Mouse (Mus musculus) macrophage (primary cell): ENCODE data around the gene Efnb3. TPM values are rescaled to one million over a fixed set of nuclear protein-coding genes. Genes with fewer than 3 reads are reported as not detected.
"Not testable (repeated sequence)": the region's sequence is repeated elsewhere in the genome, so short reads cannot be mapped to it uniquely, and the experiment has no call there.

Experiments used
- H3K27ac ChIP-seq: fragments of 350-480 bp; formaldehyde crosslinking; 2 replicates; pipeline ENCODE4 v1.9.0; 2021
- H3K36me3 ChIP-seq: fragments of 350-480 bp; formaldehyde crosslinking; 2 replicates; pipeline ENCODE4 v1.9.0; 2021; ENCODE audit errors: inconsistent target
- H3K4me3 ChIP-seq: fragments of 350-480 bp; formaldehyde crosslinking; 2 replicates; pipeline ENCODE4 v1.9.0; 2021; ENCODE audit errors: inconsistent target
- H3K79me2 ChIP-seq: fragments of 350-480 bp; formaldehyde crosslinking; 2 replicates; pipeline ENCODE4 v1.9.0; 2021; ENCODE audit errors: inconsistent target
- WGBS: methylation state at CpG from one replicate; pipeline ENCODE4 v1.1.7; 2026; ENCODE audit warnings: inconsistent platforms; ENCODE audit not compliant: missing documents; 5-methylcytosine and 5-hydroxymethylcytosine counted together
- polyA plus RNA-seq: library from polyadenylated mRNA; stranded (reverse); fragments of 250-400 nt; gene quantifications from 3 replicates; pipeline ENCODE4 v1.2.4, GENCODE M21; 2018; ENCODE audit warnings: inconsistent platforms

Gene Efnb3
- polyA plus RNA-seq, 1 experiment from 2014 or later = 0.06 TPM

DNA sequence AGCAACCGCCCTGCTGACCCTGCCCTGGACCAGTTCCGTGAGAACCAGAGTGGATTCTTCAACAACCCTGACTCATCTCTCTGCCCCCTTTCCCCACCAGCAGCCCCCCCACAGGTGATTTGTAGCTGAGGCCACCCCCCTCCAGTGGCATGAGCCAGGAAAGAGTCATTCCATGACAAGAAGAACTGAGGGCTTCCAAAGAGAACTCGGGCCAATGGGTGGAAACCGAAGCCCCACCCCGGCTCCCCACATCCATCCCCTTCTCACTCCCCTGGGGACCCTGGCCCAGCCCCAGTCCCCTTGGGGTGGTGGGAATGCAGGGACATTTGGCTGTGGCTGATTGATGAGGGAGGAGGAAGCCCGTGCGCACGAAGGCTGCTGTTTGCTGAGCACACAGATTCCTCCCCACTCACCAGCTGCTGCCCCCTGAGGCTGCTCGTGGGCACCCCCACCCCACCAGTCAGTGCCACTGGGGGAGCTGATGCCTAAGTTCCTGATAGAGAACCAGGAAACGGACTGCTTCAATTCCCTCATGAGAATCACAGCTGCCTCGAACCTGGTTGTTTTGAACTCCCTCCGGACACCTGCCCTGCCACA, 10.8 kb downstream of the Efnb3 start, which contains the start of gene Dnah2:
Dnah2 (minus strand) TSS at position 51 of the 597 bp plus-strand sequence.
- H3K27ac ChIP-seq = no peak within 1 kb of the TSS
- H3K4me3 ChIP-seq = no peak within 1 kb of the TSS
- no peaks in the 10 kb centered on the region for H3K36me3 ChIP-seq
- H3K79me2 ChIP-seq = no peaks in the 10 kb centered on the region
- WGBS = 61% methylated on average over 11 of the region's 12 CpGs

GRCm38 (mm10) chr11:69547071-69547470, 12.9 kb downstream of the Efnb3 start:
- Histone ChIP-seq H3K36me3 (no peaks in the 10 kb centered on the region), H3K4me3 (no peak overlapping the region; the same call in 1 of the 2 replicates), H3K27ac (no peak overlapping the region), H3K79me2 (no peaks in the 10 kb centered on the region)
- whole genome bisulfite sequencing = 7% methylated on average over 15 of the region's 15 CpGs

GRCm38 (mm10) chr11:69546423-69547053, 13.5 kb downstream of the Efnb3 start:
- Histone ChIP-seq H3K4me3 (no peak overlapping the region; the same call in 1 of the 2 replicates), H3K36me3 (no peaks in the 10 kb centered on the region), H3K27ac (no peak overlapping the region), H3K79me2 (no peaks in the 10 kb centered on the region)
- 1% methylated on average over 43 of the region's 44 CpGs for WGBS

DNA sequence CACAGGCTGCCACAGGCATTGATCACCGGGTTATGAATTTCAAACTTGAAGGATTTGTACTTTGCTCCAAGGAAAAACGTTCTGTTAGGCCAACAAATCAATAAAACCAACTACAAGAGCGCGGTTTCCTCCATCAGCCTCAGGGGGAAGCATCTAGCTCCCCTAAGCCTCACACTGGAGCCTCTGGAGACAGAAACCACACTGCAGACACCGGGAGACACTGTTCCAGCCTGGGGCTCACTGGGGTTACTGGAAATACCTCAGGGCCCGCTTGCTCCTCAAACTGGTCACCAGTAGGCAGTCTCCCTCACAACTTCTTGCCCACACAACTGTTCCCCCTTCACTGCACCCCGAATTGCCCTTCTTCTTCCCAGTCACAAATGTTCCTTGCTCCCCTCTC, 14.0 kb downstream of the Efnb3 start:
- Histone ChIP-seq H3K79me2 (no peaks in the 10 kb centered on the region), H3K36me3 (no peaks in the 10 kb centered on the region), H3K4me3 (no peak overlapping the region), H3K27ac (no peak overlapping the region)
- WGBS = 31% methylated on average over 7 of the region's 7 CpGs

DNA sequence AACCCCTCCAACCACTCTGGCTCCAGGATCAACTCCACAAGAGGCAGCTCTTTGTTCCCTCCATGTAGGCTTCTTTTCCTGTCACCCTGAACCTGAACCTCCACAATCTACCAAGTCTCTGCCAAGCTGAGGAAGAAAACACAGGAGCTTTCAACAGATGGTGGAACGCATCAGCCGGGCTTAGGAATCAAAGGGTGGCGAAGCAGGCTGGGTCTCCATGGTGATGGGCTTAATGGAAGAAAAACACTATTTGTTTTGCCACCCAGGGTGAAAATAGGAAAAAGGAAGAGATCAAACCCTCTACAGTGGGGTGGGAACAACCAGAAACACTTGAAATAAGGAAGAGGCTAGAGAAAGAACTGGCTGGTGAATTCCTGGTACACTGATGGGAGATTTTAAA, 16.4 kb downstream of the Efnb3 start:
- 98% methylated on average over 3 of the region's 3 CpGs for WGBS
- Histone ChIP-seq H3K27ac (no peak overlapping the region), H3K4me3 (no peak overlapping the region), H3K36me3 (no peaks in the 10 kb centered on the region), H3K79me2 (no peaks in the 10 kb centered on the region)

DNA sequence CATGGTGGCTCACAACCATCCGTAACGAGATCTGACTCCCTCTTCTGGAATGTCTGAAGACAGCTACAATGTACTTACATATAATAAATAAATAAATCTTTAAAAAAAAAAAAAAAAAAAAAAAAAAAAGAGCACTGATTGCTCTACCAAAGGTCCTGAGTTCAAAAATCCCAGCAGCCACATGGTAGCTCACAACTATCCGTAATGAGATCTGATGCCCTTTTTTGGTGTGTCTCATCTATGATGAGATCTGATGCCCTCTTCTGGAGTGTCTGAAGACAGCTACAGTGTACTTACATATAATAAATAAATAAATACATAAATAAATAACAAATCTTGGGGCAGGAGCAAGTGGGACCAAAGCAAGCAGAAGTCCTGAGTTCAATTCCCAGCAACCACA, 18.3 kb downstream of the Efnb3 start:
- not testable (repeated sequence) for H3K36me3 ChIP-seq, H3K4me3 ChIP-seq, H3K79me2 ChIP-seq, H3K27ac ChIP-seq
- 77% methylated on average over 1 of the region's 3 CpGs for WGBS

GRCm38 (mm10) chr11:69540700-69541099, 19.3 kb downstream of the Efnb3 start:
- Histone ChIP-seq H3K4me3 (no peak overlapping the region), H3K36me3 (no peaks in the 10 kb centered on the region), H3K79me2 (no peaks in the 10 kb centered on the region), H3K27ac (no peak overlapping the region)
- WGBS = 100% methylated on average over 1 of the region's 2 CpGs

DNA sequence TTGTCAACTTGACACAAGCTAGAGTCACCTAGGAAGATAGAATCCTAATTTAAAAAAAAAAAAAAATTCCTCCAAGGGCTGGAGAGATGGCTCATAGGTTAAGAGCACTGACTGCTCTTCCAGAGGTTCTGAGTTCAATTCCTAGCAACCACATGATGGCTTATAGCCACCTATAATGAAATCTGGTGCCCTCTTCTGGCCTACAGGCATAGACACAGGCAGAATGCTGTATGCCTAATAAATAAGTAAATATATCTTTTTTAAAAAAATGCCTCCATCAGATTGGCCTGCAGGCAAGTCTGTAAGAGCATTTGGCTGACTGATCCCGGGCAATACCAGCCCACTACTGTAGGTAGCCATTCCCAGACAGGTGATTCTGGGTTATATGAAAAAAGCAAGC, 25.0 kb downstream of the Efnb3 start:
- H3K4me3 ChIP-seq = no peak overlapping the region
- H3K27ac ChIP-seq = no peak overlapping the region
- no peaks in the 10 kb centered on the region for H3K36me3 ChIP-seq
- WGBS = 83% methylated on average over 1 of the region's 1 CpGs
- H3K79me2 ChIP-seq = no peaks in the 10 kb centered on the region

- H3K27ac ChIP-seq = no peak overlapping the region
- 92% methylated on average over 7 of the region's 7 CpGs for WGBS
These were observed 27.4 kb downstream of the Efnb3 start for GRCm38 (mm10) chr11:69532480-69533150.

GRCm38 (mm10) chr11:69530755-69531154, 29.2 kb downstream of the Efnb3 start:
- H3K79me2 ChIP-seq, H3K27ac ChIP-seq, H3K36me3 ChIP-seq, H3K4me3 ChIP-seq: not testable (repeated sequence)
- 97% methylated on average over 6 of the region's 6 CpGs for WGBS

More at GRCm38 (mm10) chr11:69532480-69533150, 27.4 kb downstream of the Efnb3 start:
- no peak overlapping the region for H3K4me3 ChIP-seq
- no peaks in the 10 kb centered on the region for H3K79me2 ChIP-seq
- H3K36me3 ChIP-seq = no peaks in the 10 kb centered on the region

DNA sequence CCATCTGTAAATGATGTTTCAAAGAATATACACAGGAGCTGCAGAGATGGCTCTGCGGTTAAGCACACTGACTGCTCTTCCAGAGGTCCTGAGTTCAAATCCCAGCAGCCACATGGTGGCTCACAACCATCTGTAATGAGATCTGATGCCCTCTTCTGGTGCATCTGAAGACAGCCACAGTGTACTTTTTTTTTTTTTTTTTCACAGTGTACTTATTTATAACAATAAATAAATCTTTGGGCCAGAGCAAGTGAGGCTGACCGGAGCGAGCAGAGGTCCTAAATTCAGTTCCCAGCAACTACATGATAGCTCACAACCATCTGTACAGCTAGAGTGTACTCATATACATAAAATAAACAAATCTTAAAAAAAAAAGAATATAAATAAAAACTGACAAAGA, 29.7 kb downstream of the Efnb3 start:
- not testable (repeated sequence) for H3K4me3 ChIP-seq, H3K79me2 ChIP-seq, H3K36me3 ChIP-seq, H3K27ac ChIP-seq
- WGBS = 88% methylated on average over 3 of the region's 3 CpGs

- 96% methylated on average over 4 of the region's 4 CpGs for WGBS
- Histone ChIP-seq H3K36me3 (no peaks in the 10 kb centered on the region), H3K4me3 (no peak overlapping the region), H3K79me2 (no peaks in the 10 kb centered on the region), H3K27ac (no peak overlapping the region)
These were observed 32.0 kb downstream of the Efnb3 start for GRCm38 (mm10) chr11:69528031-69528390.

- H3K79me2 ChIP-seq = no peaks in the 10 kb centered on the region
- H3K27ac ChIP-seq = no peak overlapping the region
- WGBS = 21% methylated on average over 30 of the region's 30 CpGs
- H3K4me3 ChIP-seq = no peak overlapping the region
- no peaks in the 10 kb centered on the region for H3K36me3 ChIP-seq
These were observed 32.6 kb downstream of the Efnb3 start for GRCm38 (mm10) chr11:69527098-69528030.

DNA sequence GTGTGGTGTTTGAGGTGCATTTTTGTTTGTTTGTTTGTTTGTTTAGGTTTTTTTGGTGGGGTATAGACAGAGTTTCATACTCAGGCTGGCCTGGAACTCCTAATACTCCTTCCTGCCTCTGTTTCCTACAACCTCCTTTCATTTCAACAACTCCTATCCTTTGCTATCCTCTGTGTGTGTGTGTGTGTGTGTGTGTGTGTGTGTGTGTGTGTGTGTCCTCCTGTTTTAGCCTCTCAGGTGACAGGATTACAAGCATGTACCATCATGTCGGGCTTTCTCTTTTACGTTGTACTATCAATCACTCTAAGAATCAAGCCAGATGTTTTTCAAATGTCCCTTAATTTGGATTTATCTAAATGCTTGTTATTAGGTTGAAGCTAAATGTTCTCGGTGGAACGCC, 33.4 kb downstream of the Efnb3 start:
- H3K79me2 ChIP-seq = no peaks in the 10 kb centered on the region
- WGBS = 76% methylated on average over 2 of the region's 4 CpGs
- H3K4me3 ChIP-seq = no peak overlapping the region

More for the DNA sequence above, 33.4 kb downstream of the Efnb3 start:
- Histone ChIP-seq H3K27ac (no peak overlapping the region), H3K36me3 (no peaks in the 10 kb centered on the region)
